Mouse (Mus musculus): ENCODE data around the gene Ina. TPM values are rescaled to one million over a fixed set of nuclear protein-coding genes. Genes with fewer than 3 reads are reported as not detected.

Ina gene
- total and polyA plus RNA-seq, 3 experiments = 0.11 TPM; not detected in 2

DNA sequence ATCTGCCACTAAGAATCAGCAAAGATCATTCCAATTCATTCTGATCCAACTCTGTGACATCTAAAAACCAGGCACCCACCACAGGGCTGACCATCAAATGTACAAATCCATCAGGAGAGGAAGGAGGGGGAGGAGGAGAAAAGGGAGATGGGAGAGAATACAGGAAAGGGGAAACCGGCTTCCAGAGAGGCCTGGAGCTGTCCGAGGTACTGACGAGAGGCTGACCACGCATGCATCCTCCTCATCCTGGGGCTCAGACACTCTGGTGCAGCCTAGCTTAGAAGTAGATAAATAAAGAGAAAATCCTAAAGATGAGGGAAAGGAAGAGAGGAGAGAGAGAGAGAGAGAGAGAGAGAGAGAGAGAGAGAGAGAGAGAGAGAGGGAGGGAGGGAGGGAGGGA lies 8.2 kb upstream of the Ina start:
- DNase-seq (ENCODE audit: low spot score) = peak; percentile 53
- ATAC-seq (ENCODE audit: extremely low read depth, insufficient number of reproducible peaks, low FRiP score, poor library complexity, severe bottlenecking) = no peak
- TF ChIP-seq GATA1 (IDR thresholded peaks at IDR 0.05; ENCODE audit: borderline replicate concordance, low read length) = no peak
- TF ChIP-seq TAL1 (conservative IDR thresholded peaks at IDR 0.05; ENCODE audit: low read depth, low read length) = no peak
- no peak for TF ChIP-seq CTCF (IDR thresholded peaks at IDR 0.05; ENCODE audit: low read depth, low read length)
- no peak for TF ChIP-seq GATA2 (IDR thresholded peaks at IDR 0.05; ENCODE audit: borderline replicate concordance, low read depth, low read length)
- TF ChIP-seq POLR2AphosphoS5 (IDR thresholded peaks at IDR 0.05; ENCODE audit: insufficient replicate concordance, low read depth, low read length) = no peak

DNA sequence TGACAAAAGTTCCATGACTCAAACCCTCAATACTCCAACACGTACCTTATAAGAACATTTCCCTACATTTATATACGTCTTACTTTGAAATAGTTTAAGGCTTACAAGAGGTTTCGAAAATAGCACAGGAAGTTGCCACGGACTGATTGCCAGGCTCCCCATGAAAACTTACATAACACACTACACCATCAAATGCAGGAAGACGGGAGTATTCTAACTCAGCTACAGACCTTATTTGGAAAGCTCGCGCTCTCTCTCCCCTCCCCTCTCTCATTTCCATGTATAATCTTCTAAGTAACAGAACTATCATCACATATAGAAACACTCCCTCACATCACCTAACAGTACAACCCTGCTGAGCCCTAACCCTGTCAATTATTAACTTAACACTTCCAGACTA lies 5.1 kb upstream of the Ina start:
- H3K4me1 ChIP-seq (ENCODE audit: insufficient read depth, low read depth, low read length) = peaks cover 3% of the 10 kb centered on the region; the same call in 1 of the 2 replicates
- TF ChIP-seq CTCF (IDR thresholded peaks at IDR 0.05; ENCODE audit: low read depth, low read length) (no peak), TAL1 (conservative IDR thresholded peaks at IDR 0.05; ENCODE audit: low read depth, low read length) (no peak), GATA1 (IDR thresholded peaks at IDR 0.05; ENCODE audit: borderline replicate concordance, low read length) (no peak)
- peaks cover 10% of the 10 kb centered on the region for H3K9me3 ChIP-seq (replicated peaks)
- H3K27me3 ChIP-seq (ENCODE audit: insufficient read depth, low read length) = peaks cover 12% of the 10 kb centered on the region
- H3K36me3 ChIP-seq (replicated peaks) = no peaks in the 10 kb centered on the region
- ATAC-seq (ENCODE audit: extremely low read depth, insufficient number of reproducible peaks, low FRiP score, poor library complexity, severe bottlenecking) = no peak
- H3K4me3 ChIP-seq (ENCODE audit: low read depth, low read length) = no peak overlapping the region
- no peak for DNase-seq (ENCODE audit: low spot score)

More for the DNA sequence above, 8.2 kb upstream of the Ina start:
- H3K9me3 ChIP-seq (replicated peaks) = peaks cover 4% of the 10 kb centered on the region
- peaks cover 11% of the 10 kb centered on the region for H3K4me1 ChIP-seq (ENCODE audit: insufficient read depth, low read depth, low read length)
- no peaks in the 10 kb centered on the region for H3K36me3 ChIP-seq (replicated peaks)
- H3K4me3 ChIP-seq (ENCODE audit: low read depth, low read length) = no peak overlapping the region
- H3K27me3 ChIP-seq (ENCODE audit: insufficient read depth, low read length) = peaks cover 10% of the 10 kb centered on the region

DNA sequence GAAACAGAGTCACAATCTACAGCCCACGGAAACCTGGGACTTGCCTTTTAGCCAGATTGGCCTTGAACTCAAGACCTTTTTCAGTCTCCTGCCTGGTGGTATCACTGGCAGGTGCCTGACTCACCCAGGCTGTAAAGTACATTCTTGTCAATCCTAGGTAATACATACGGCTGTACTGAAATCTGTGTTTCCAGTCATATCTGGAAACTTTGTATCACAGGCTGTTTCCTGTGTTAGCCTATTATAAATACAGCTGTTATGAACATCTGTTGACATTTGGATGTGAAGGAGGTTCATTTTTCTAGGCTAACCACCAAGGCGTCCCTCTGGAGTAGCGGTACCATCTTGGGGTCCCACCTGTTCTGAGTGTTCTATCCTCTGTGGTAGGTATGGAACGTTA lies 4.6 kb upstream of the Ina start:
- DNase-seq (ENCODE audit: low spot score) (no peak), ATAC-seq (ENCODE audit: extremely low read depth, insufficient number of reproducible peaks, low FRiP score, poor library complexity, severe bottlenecking) (no peak)
- H3K4me3 ChIP-seq (ENCODE audit: low read depth, low read length) = no peak overlapping the region
- H3K4me1 ChIP-seq (ENCODE audit: insufficient read depth, low read depth, low read length) = peaks cover under 1% of the 10 kb centered on the region; the same call in 1 of the 2 replicates
- no peak for TF ChIP-seq GATA1 (IDR thresholded peaks at IDR 0.05; ENCODE audit: borderline replicate concordance, low read length)
- TF ChIP-seq POLR2AphosphoS5 (IDR thresholded peaks at IDR 0.05; ENCODE audit: insufficient replicate concordance, low read depth, low read length) = no peak
- peaks cover 8% of the 10 kb centered on the region for H3K27me3 ChIP-seq (ENCODE audit: insufficient read depth, low read length)
- peaks cover 16% of the 10 kb centered on the region for H3K9me3 ChIP-seq (replicated peaks)
- H3K36me3 ChIP-seq (replicated peaks) = no peaks in the 10 kb centered on the region

DNA sequence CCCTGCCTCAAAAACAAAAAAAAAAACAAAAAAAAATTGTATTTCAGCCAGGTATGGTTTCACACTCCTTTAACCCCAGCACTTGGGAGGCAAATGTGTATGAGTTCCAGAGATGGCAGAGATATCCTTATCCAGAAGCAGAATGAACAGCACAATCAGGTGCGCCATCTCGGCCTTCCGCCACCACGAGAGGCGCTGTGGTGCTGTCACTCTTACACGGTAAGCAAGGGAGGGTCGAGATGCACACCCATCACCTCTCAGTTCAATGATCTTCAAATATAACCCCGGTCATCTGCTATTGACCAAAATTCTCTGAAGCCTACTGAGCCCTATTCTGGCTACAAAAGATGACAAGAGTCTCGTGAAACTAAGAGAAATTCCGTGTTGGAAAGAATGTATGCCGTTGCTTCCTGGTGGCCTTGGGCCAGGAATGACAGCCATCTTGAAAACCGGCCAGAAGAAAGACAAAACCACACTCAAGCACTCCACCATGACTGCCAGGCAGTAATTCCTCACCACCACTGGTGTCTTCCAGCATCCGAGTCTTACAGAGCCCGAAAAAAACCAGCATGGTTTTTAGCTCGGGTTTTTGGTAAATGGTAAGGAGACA lies 1.9 kb upstream of the Ina start:
- no peak overlapping the region for H3K4me3 ChIP-seq (ENCODE audit: low read depth, low read length)
- H3K27me3 ChIP-seq (ENCODE audit: insufficient read depth, low read length) = peaks cover 7% of the 10 kb centered on the region
- no peaks in the 10 kb centered on the region for H3K36me3 ChIP-seq (replicated peaks)
- no peaks in the 10 kb centered on the region for H3K4me1 ChIP-seq (ENCODE audit: insufficient read depth, low read depth, low read length)
- H3K9me3 ChIP-seq (replicated peaks) = peaks cover 26% of the 10 kb centered on the region
- no peak for ATAC-seq (ENCODE audit: extremely low read depth, insufficient number of reproducible peaks, low FRiP score, poor library complexity, severe bottlenecking)
- TF ChIP-seq CTCF (IDR thresholded peaks at IDR 0.05; ENCODE audit: low read depth, low read length) = no peak
- TF ChIP-seq TAL1 (conservative IDR thresholded peaks at IDR 0.05; ENCODE audit: low read depth, low read length) = no peak
- no peak for TF ChIP-seq GATA2 (IDR thresholded peaks at IDR 0.05; ENCODE audit: borderline replicate concordance, low read depth, low read length)
- no peak for TF ChIP-seq POLR2AphosphoS5 (IDR thresholded peaks at IDR 0.05; ENCODE audit: insufficient replicate concordance, low read depth, low read length)
- TF ChIP-seq GATA1 (IDR thresholded peaks at IDR 0.05; ENCODE audit: borderline replicate concordance, low read length) = no peak
- DNase-seq (ENCODE audit: low spot score) = no peak

DNA sequence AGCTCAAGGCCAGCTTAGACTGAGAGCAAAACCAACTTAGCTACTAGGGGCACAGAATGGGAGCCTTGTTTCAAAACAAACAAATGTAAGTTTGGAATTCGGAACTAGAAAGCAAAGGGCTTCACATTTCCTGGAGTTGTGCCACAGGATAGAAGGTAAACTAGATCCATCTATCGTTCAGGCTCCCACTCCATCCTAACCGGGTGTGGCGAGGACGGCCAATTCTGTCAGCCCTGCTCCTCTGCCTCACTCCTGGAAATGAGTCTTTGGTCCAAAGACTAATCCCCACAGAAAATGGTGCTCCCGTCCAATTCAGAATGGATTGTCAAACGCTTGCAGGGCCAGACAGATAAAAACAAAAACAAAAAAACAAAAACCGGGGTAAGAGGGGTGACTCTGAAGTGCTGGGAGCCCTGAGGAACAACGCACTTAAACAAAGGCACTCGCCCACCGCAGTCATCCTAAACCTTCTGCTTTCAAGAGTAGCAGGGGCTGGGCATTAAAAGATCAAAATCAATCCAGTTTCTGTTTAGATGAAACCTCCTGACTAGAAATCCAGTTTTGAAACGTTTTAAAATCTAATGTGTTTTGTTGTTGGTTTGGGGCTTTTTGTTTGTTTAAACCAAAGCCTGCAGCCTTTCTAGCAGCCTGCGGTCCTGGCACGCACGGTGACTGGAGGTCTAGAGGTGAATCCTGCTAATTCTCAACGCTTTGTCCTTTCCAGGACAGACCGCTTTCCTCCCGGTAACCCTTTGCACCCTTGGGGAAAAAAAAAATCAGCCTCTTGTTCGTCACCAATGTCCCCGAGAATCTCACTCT lies 949 bp upstream of the Ina start:
- H3K36me3 ChIP-seq (replicated peaks) = no peaks in the 10 kb centered on the region
- peaks cover 4% of the 10 kb centered on the region for H3K27me3 ChIP-seq (ENCODE audit: insufficient read depth, low read length)
- H3K4me3 ChIP-seq (ENCODE audit: low read depth, low read length) = no peak overlapping the region
- peaks cover 22% of the 10 kb centered on the region for H3K9me3 ChIP-seq (replicated peaks)
- no peaks in the 10 kb centered on the region for H3K4me1 ChIP-seq (ENCODE audit: insufficient read depth, low read depth, low read length)
- DNase-seq (ENCODE audit: low spot score) (no peak), ATAC-seq (ENCODE audit: extremely low read depth, insufficient number of reproducible peaks, low FRiP score, poor library complexity, severe bottlenecking) (no peak)
- no peak for TF ChIP-seq GATA1 (IDR thresholded peaks at IDR 0.05; ENCODE audit: borderline replicate concordance, low read length)
- TF ChIP-seq POLR2AphosphoS5 (IDR thresholded peaks at IDR 0.05; ENCODE audit: insufficient replicate concordance, low read depth, low read length) = no peak
- TF ChIP-seq TAL1 (conservative IDR thresholded peaks at IDR 0.05; ENCODE audit: low read depth, low read length) = no peak
- no peak for TF ChIP-seq CTCF (IDR thresholded peaks at IDR 0.05; ENCODE audit: low read depth, low read length)
- TF ChIP-seq GATA2 (IDR thresholded peaks at IDR 0.05; ENCODE audit: borderline replicate concordance, low read depth, low read length) = no peak

DNA sequence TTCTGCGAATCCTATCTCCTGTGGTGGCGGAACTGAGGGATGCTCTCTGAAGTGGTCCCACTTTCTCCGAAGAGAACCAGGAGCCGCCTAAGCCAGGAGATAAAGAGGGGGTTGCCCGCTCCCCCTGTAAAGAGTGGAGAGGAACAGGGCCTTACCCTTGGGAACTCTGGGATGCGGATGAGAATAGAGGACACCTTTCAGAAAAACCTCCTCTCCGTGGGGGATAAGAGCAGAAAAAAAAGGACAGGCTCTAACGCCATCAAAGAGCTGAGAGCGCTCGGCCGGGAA lies 395 bp upstream of the Ina start:
- Histone ChIP-seq H3K4me1 (ENCODE audit: insufficient read depth, low read depth, low read length) (no peaks in the 10 kb centered on the region), H3K27me3 (ENCODE audit: insufficient read depth, low read length) (peaks cover 7% of the 10 kb centered on the region), H3K9me3 (replicated peaks) (peaks cover 22% of the 10 kb centered on the region), H3K4me3 (ENCODE audit: low read depth, low read length) (no peak overlapping the region; the same call in 1 of the 2 replicates), H3K36me3 (replicated peaks) (no peaks in the 10 kb centered on the region)
- ATAC-seq (ENCODE audit: extremely low read depth, insufficient number of reproducible peaks, low FRiP score, poor library complexity, severe bottlenecking) (no peak), DNase-seq (ENCODE audit: low spot score) (no peak)
- no peak for TF ChIP-seq CTCF (IDR thresholded peaks at IDR 0.05; ENCODE audit: low read depth, low read length)

Data from G1E (cell line).